Mouse (Mus musculus): Measurements from ENCODE around the gene Tmprss7. TPM values are rescaled to one million over a fixed set of nuclear protein-coding genes. Genes with fewer than 3 reads are reported as not detected.

Gene Tmprss7
- not detected in 2 replicates for polyA plus RNA-seq (2015; fragmentation: Nextera tagmentation; extraction: Ambion mirVana)

DNA sequence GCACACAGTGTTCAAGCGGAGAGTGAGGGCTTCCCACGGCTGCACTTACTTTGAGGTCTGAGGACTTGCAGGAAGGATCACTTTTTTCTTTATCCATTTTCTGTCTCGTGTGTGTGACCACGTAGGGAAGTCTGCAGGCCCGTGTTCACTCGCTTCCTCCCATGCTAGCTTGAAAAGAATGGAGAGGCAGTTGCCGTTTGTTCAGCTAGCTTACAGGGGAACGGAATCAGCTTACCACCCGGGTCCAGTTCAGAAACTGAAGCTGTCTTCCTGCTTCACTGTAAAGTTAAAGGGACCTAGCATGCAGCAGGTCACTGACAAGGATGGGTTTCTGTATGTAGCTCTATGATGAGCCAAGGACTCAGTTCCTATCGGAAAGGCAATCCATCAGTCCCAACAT lies at the start of gene Tmprss7:
TSS of gene Tmprss7 (minus strand) at position 101 of the 400 bp plus-strand sequence.

GRCm38 (mm10) chr16:45742615-45743476 lies 49.4 kb upstream of the Tmprss7 start, which contains the start of gene Abhd10:
TSS of gene Abhd10 (minus strand) at chr16:45742955.

DNA sequence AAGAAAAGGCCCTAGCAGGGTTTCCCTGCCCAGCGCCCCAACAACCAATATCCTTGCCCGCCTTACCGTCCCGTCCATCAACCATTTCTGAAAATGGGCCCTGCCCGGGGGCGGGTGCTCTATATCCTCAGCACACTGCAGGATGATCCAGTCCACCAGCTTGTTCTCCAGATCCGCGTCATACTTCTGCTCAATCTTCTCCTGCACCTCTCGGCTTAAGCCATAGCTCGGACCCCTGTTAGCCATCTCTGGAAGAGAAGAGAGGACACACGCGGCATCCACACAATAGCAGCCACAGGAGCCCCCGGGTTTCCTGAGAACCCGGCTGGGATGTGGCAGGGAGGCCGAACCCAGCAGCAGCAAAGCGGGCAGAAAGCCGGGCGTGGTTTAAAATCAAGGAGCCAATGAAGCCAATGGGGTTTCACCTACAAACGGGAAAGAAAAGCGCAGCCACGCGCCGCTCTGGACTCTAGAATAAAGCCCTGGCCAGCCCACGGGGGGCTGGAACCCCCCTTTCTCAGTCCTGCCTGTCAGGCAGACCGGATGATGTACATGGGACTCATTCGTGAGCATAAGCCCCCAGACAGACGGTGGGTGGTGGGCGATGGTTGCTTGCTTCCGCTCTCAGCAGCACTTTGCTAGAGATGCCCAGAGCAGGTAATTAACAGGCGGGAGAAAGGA lies 30.7 kb upstream of the Tmprss7 start, which contains the start of gene Tagln3:
TSS of gene Tagln3 (minus strand) at position 548 of the 681 bp plus-strand sequence.

DNA sequence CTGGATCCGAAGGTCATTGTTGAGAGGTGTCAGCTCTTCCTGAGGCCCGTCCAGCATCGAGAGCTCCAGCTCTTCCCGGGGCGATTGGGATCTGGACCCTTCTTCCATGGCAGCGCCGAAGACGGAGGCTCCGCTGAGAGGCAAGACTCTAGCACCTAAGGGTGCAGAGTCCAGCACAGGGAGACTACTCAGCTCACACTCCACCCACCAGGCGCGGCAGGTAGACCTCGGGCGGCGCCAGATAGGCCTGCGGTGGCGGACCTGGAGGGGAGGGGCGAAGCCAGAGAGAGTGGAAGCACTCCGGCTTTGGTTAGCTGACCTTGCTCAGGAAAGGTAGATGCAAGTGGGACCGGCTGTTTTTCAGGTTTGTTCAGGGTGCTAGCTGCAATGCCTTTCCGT lies 39.5 kb downstream of the Tmprss7 start, which contains the start of gene BC016579:
TSS of gene BC016579 (minus strand) at position 135 of the 399 bp plus-strand sequence.

GRCm38 (mm10) chr16:45610267-45610666 lies 83.2 kb downstream of the Tmprss7 start, which contains the start of gene Gcsam:
TSS of gene Gcsam (plus strand) at chr16:45610380.

Other genes with a start within 250 kb of the Tmprss7 start
- gene Gm609, start 200.7 kb downstream of the Tmprss7 start, polyA plus RNA-seq (2015; fragmentation: Nextera tagmentation; extraction: Ambion mirVana), result not detected in 2 replicates
- gene Gm17783, start 161.6 kb downstream of the Tmprss7 start, polyA plus RNA-seq (2015; fragmentation: Nextera tagmentation; extraction: Ambion mirVana), result not detected in 2 replicates
- gene Slc9c1, start 158.3 kb downstream of the Tmprss7 start, polyA plus RNA-seq (2015; fragmentation: Nextera tagmentation; extraction: Ambion mirVana), result not detected in 2 replicates
- 0.30 and 0.35 TPM in 2 replicates for gene Gcsam, start 83.3 kb downstream of the Tmprss7 start, polyA plus RNA-seq (2015; fragmentation: Nextera tagmentation; extraction: Ambion mirVana)
- gene BC016579, start 39.6 kb downstream of the Tmprss7 start, polyA plus RNA-seq (2015; fragmentation: Nextera tagmentation; extraction: Ambion mirVana), result 3.0 and 3.6 TPM in 2 replicates
- gene Tagln3, start 30.9 kb upstream of the Tmprss7 start, polyA plus RNA-seq (2015; fragmentation: Nextera tagmentation; extraction: Ambion mirVana), result 0.57 and 1.1 TPM in 2 replicates
- gene Abhd10, start 49.3 kb upstream of the Tmprss7 start, polyA plus RNA-seq (2015; fragmentation: Nextera tagmentation; extraction: Ambion mirVana), result 16.6 and 18.3 TPM in 2 replicates

All from urinary bladder, postnatal 0 days (tissue).